ENCODE assay signal across 22 mouse cellular contexts in genomic region chr8:72664107-72664652, GRCm38 (mm10). TPM values are rescaled to one million over a fixed set of nuclear protein-coding genes. Genes with fewer than 3 reads are reported as not detected.
DNase-seq lines count a peak whose midpoint lies in the region; ATAC-seq and TF ChIP-seq lines count a peak whose summit lies in the region.
"Had no signal": no experiment of that assay in that cellular context is flagged by ENCODE, and none has a peak within 500 bp of the region (broad histone marks: within the 10 kb centered on the region; RNA-seq: fewer than 3 reads in every experiment).

No protein-coding gene starts in this region.

- H3K4me1 ChIP-seq in liver, embryonic 12.5 days: peaks cover 31% of the 10 kb centered on the region
- H3K4me1 ChIP-seq in liver, postnatal 0 days (ENCODE audit: insufficient read depth): 0 out of 2 replicates have a peak, but pooled peaks cover 3% of the 10 kb centered on the region
- H3K4me1 ChIP-seq in heart, embryonic 11.5 days (ENCODE audit: control insufficient read depth, insufficient read depth, low read length): no peaks in the 10 kb centered on the region
- H3K4me1 ChIP-seq: forebrain, embryonic 13.5 days; heart, embryonic 13.5 days; hindbrain, embryonic 12.5 days; midbrain, embryonic 13.5 days had no signal

- ATAC-seq in liver, embryonic 12.5 days: no peak
- no peak for ATAC-seq in liver, postnatal 0 days
- ATAC-seq in heart, embryonic 11.5 days (replicated peaks; ENCODE audit: insufficient number of reproducible peaks, low FRiP score, low TSS enrichment): no peak
- ATAC-seq: CD4-positive, CD25-positive, alpha-beta regulatory T cell, adult 4 months; forebrain, embryonic 13.5 days; intestine, postnatal 0 days; midbrain, embryonic 13.5 days had no signal

- TF ChIP-seq EP300 in liver, postnatal 0 days (IDR thresholded peaks at IDR 0.05; ENCODE audit: low read depth): no peak

- H3K4me3 ChIP-seq in liver, embryonic 12.5 days: no peak overlapping the region
- no peak overlapping the region for H3K4me3 ChIP-seq in liver, postnatal 0 days (ENCODE audit: low read depth, low read length)
- H3K4me3 ChIP-seq in heart, embryonic 11.5 days (ENCODE audit: low read depth, low read length): no peak overlapping the region
- H3K4me3 ChIP-seq: forebrain, embryonic 13.5 days; heart, embryonic 13.5 days; hindbrain, embryonic 12.5 days; left cerebral cortex, adult 2 months; midbrain, embryonic 13.5 days had no signal

- no peaks in the 10 kb centered on the region for H3K36me3 ChIP-seq in liver, embryonic 12.5 days
- no peaks in the 10 kb centered on the region for H3K36me3 ChIP-seq in liver, postnatal 0 days (replicated peaks; ENCODE audit: insufficient read depth, low read length)
- H3K36me3 ChIP-seq in heart, embryonic 11.5 days (ENCODE audit: control insufficient read depth, insufficient read depth, low read length): no peaks in the 10 kb centered on the region
- H3K36me3 ChIP-seq: heart, embryonic 13.5 days; hindbrain, embryonic 12.5 days; midbrain, embryonic 13.5 days had no signal

- peak overlapping the region; percentile 52; the same call in 1 of the 2 replicates for H3K4me2 ChIP-seq in liver, embryonic 12.5 days
- no peak overlapping the region for H3K4me2 ChIP-seq in liver, postnatal 0 days (ENCODE audit: low read depth, low read length)
- no peak overlapping the region for H3K4me2 ChIP-seq in heart, embryonic 11.5 days
- H3K4me2 ChIP-seq: forebrain, embryonic 13.5 days; heart, embryonic 13.5 days; hindbrain, embryonic 12.5 days; lung, embryonic 14.5 days; midbrain, embryonic 13.5 days had no signal

- no peak for TF ChIP-seq CTCF in liver, postnatal 0 days (IDR thresholded peaks at IDR 0.05; ENCODE audit: low read depth)

- H3K9ac ChIP-seq in liver, embryonic 12.5 days: no peak overlapping the region
- H3K9ac ChIP-seq in liver, postnatal 0 days (replicated peaks): no peak overlapping the region
- H3K9ac ChIP-seq in heart, embryonic 11.5 days (ENCODE audit: low read depth, low read length): no peak overlapping the region
- H3K9ac ChIP-seq: forebrain, embryonic 13.5 days; heart, embryonic 13.5 days; hindbrain, embryonic 12.5 days; lung, embryonic 14.5 days; midbrain, embryonic 13.5 days had no signal

- H3K27me3 ChIP-seq in liver, embryonic 12.5 days (replicated peaks): no peaks in the 10 kb centered on the region
- no peaks in the 10 kb centered on the region for H3K27me3 ChIP-seq in liver, postnatal 0 days (ENCODE audit: insufficient read depth, low read length)
- H3K27me3 ChIP-seq in heart, embryonic 11.5 days (ENCODE audit: control insufficient read depth, insufficient read depth, low read length): no peaks in the 10 kb centered on the region
- H3K27me3 ChIP-seq: forebrain, embryonic 13.5 days; heart, embryonic 13.5 days; hindbrain, embryonic 12.5 days; midbrain, embryonic 13.5 days had no signal

- no peak overlapping the region for H3K27ac ChIP-seq in liver, embryonic 12.5 days
- H3K27ac ChIP-seq in liver, postnatal 0 days (ENCODE audit: low read depth): no peak overlapping the region
- H3K27ac ChIP-seq in heart, embryonic 11.5 days (ENCODE audit: low read depth, low read length): no peak overlapping the region
- H3K27ac ChIP-seq: forebrain, embryonic 13.5 days; heart, embryonic 13.5 days; hindbrain, embryonic 12.5 days; left cerebral cortex, adult 2 months; midbrain, embryonic 13.5 days had no signal

- DNase-seq in adrenal gland, postnatal 10 days: peak; percentile 10
- DNase-seq in adrenal gland, postnatal 25 days: no peak
- DNase-seq in liver, postnatal 0 days: no peak
- peak; percentile 61 for DNase-seq in 3134 (ENCODE audit: extremely low read depth, insufficient read length, low spot score)
- DNase-seq in ZHBTc4 (ENCODE audit: low read depth, low spot score): peak; percentile 35
- DNase-seq in left cerebral cortex, postnatal 10 days (ENCODE audit: extremely low spot score in 1 of 2, low spot score in 2 of 2): no peak
- DNase-seq: cerebellum, adult 11-12 months; cerebellum, postnatal 14 days; left cerebral cortex, postnatal 4 days; lung, embryonic 14.5 days; thymus, postnatal 25 days had no signal

- 69% methylated on average over 3 of the region's 3 CpGs for WGBS in liver, embryonic 12.5 days (ENCODE audit: insufficient replicate concordance)
- WGBS in liver, postnatal 0 days (ENCODE audit: insufficient replicate concordance): 82% methylated on average over 3 of the region's 3 CpGs
- WGBS in heart, embryonic 11.5 days (ENCODE audit: insufficient replicate concordance): 73% methylated on average over 3 of the region's 3 CpGs

- no peaks in the 10 kb centered on the region for H3K9me3 ChIP-seq in liver, embryonic 12.5 days (replicated peaks)
- no peaks in the 10 kb centered on the region for H3K9me3 ChIP-seq in liver, postnatal 0 days (ENCODE audit: low read length)
- H3K9me3 ChIP-seq in heart, embryonic 11.5 days (replicated peaks; ENCODE audit: control insufficient read depth, low read length): no peaks in the 10 kb centered on the region
- H3K9me3 ChIP-seq: forebrain, embryonic 13.5 days; heart, embryonic 13.5 days; hindbrain, embryonic 12.5 days; midbrain, embryonic 13.5 days had no signal

- intact Hi-C loops in left cerebral cortex, postnatal 10 days (cut with DNase I): no loop called here

RNA-seq across cellular contexts. Expression of gene Nwd1, which starts 17.7 kb away (rescaled TPM):
- under 1 TPM; 0.51 to 0.73 TPM for total RNA-seq in adrenal gland, postnatal 10 days (2021)
- total RNA-seq in adrenal gland, postnatal 25 days (2021): 0.21 and 0.33 TPM in 2 replicates
- polyA plus RNA-seq in liver, embryonic 12.5 days (2016; fragmentation: Nextera tagmentation; extraction: Ambion mirVana): 0.01 TPM in 1 of 2 replicates, not detected in the other
- not detected in 2 replicates for polyA plus RNA-seq in liver, postnatal 0 days (2015; fragmentation: Nextera tagmentation; extraction: Ambion mirVana)
- 10 to 100 TPM; 24.2 to 28.1 TPM for total RNA-seq in left cerebral cortex, postnatal 10 days (2021)
- 0.07 and 0.10 TPM in 2 replicates for polyA plus RNA-seq in heart, embryonic 11.5 days (2014; fragmentation: Nextera tagmentation; extraction: Ambion mirVana)
- total RNA-seq: liver, adult 2 months had no signal
- polyA plus RNA-seq: embryonic facial prominence, embryonic 11.5 days; liver, adult 2 months; lung, embryonic 14.5 days had no signal

RNA-seq across cellular contexts. Expression of gene Sin3b, which starts 58.9 kb away (rescaled TPM):
- total RNA-seq in adrenal gland, postnatal 10 days (2021): 100 to 1,000 TPM; 186 to 194 TPM
- total RNA-seq in adrenal gland, postnatal 25 days (2021): 215 and 274 TPM in 2 replicates
- polyA plus RNA-seq in liver, embryonic 12.5 days (2016; fragmentation: Nextera tagmentation; extraction: Ambion mirVana): 73.0 and 80.0 TPM in 2 replicates
- 81.1 and 87.7 TPM in 2 replicates for polyA plus RNA-seq in liver, postnatal 0 days (2015; fragmentation: Nextera tagmentation; extraction: Ambion mirVana)
- 100 to 1,000 TPM; 148 to 159 TPM for total RNA-seq in left cerebral cortex, postnatal 10 days (2021)
- 152 and 153 TPM in 2 replicates for polyA plus RNA-seq in heart, embryonic 11.5 days (2014; fragmentation: Nextera tagmentation; extraction: Ambion mirVana)

Comparison
In these comparisons a context has a peak if more than half of its experiments do, and no peak if none do; other contexts are left out.
1. DNase-seq: peak in adrenal gland, postnatal 10 days (single experiment), 3134 (single experiment) and ZHBTc4 (single experiment); none in adrenal gland, postnatal 25 days (single experiment), liver, postnatal 0 days (single experiment) and left cerebral cortex, postnatal 10 days (0 of 2).
2. RNA of gene Nwd1, which starts 17.7 kb away (total RNA-seq): 24.2 to 28.1 TPM in left cerebral cortex, postnatal 10 days; 0.51 to 0.73 TPM in adrenal gland, postnatal 10 days and 0.21 to 0.33 TPM in adrenal gland, postnatal 25 days; every median in the first group is over 10 times any median in the second.